Mouse (Mus musculus) hindbrain, embryonic 14.5 days (tissue): ENCODE measurements around the gene Elf1. TPM values are rescaled to one million over a fixed set of nuclear protein-coding genes. Genes with fewer than 3 reads are reported as not detected.
"Not testable (repeated sequence)": the region's sequence is repeated elsewhere in the genome, so short reads cannot be mapped to it uniquely, and the experiment has no call there.

Experiments used
- ATAC-seq: fragments of 200-750 bp; cut with Nextera tagmentation; 2 replicates; pipeline ENCODE4 v1.8.0; 2017; ENCODE audit warnings: moderate number of reproducible peaks, mild to moderate bottlenecking, moderate TSS enrichment, moderate library complexity; ENCODE audit not compliant: low FRiP score
- DNase-seq: peaks from one replicate; pipeline ENCODE4 v3.0.0-alpha.2; 2015; ENCODE audit warnings: low spot score
- H3K27ac ChIP-seq: fragments of 300-500 bp; sonication (generic); 2 replicates; pipeline ENCODE4 v1.5.1; 2014; ENCODE audit warnings: mild to moderate bottlenecking, moderate library complexity
- H3K27me3 ChIP-seq: fragments of 300-500 bp; sonication (generic); 2 replicates; pipeline ENCODE4 v1.6.1; 2014; ENCODE audit warnings: mild to moderate bottlenecking, low read length, mixed read lengths; ENCODE audit not compliant: control insufficient read depth, insufficient read depth
- H3K36me3 ChIP-seq: fragments of 300-500 bp; sonication (generic); replicated peaks from 2 replicates; pipeline ENCODE4 v1.6.1; 2014; ENCODE audit not compliant: control insufficient read depth, insufficient read depth
- H3K4me1 ChIP-seq: fragments of 300-500 bp; sonication (generic); replicated peaks from 2 replicates; pipeline ENCODE4 v1.6.1; 2014; ENCODE audit warnings: antibody characterized with exemption, low read length, mixed read lengths; ENCODE audit not compliant: control insufficient read depth, insufficient read depth
- H3K4me2 ChIP-seq: fragments of 300-500 bp; sonication (generic); replicated peaks from 2 replicates; pipeline ENCODE4 v1.6.1; 2014; ENCODE audit warnings: mild to moderate bottlenecking, moderate library complexity
- H3K4me3 ChIP-seq: fragments of 300-500 bp; sonication (generic); replicated peaks from 2 replicates; pipeline ENCODE4 v1.5.1; 2014; ENCODE audit warnings: mild to moderate bottlenecking, low read length
- H3K9ac ChIP-seq: fragments of 300-500 bp; sonication (generic); 2 replicates; pipeline ENCODE4 v1.6.1; 2014
- H3K9me3 ChIP-seq: fragments of 300-500 bp; sonication (generic); 2 replicates; pipeline ENCODE4 v1.6.1; 2016; ENCODE audit warnings: low read length; ENCODE audit not compliant: control insufficient read depth
- WGBS: fragments of 180-500 bp; shearing (Covaris S2); extraction: QIAGEN DNeasy Blood & Tissue Kit; methylation state at CpG from one replicate; pipeline ENCODE4 v1.1.7; 2014; 5-methylcytosine and 5-hydroxymethylcytosine counted together
- polyA plus RNA-seq: library from polyadenylated mRNA; unstranded; fragments of >200 nt; fragmentation: Nextera tagmentation; extraction: Ambion mirVana; gene quantifications from 2 replicates; pipeline ENCODE4 v1.2.1, GENCODE M21; 2014

Gene Elf1
- polyA plus RNA-seq, 1 experiment from 2014 or later = 3.8 TPM

DNA sequence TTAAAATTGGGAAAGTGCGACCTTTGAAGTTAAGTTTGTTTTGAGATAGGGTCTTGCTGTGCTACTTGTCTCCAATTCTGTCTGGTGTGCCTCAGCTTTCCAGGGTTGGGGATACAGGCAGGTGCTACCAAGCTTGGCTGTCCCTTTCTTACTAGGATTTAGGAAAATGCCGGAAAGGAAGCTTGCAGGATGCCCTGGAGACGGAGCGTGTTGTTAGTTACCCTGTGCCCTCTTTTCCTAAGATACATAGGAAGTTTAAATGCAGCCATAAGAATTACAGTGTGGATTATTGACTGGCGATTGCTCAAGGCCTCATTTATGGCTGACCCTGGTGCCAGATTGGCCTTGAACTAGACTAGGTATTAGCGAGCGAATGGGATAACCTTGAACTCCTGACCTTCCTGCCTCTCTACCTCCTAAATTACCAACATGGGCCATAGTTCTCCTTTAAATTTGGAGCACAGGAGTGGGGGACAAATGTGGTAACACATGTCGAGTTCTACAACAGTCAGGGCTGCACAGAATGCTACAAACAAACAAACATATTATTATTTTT is 36.3 kb downstream of the Elf1 start:
- 92% methylated on average over 8 of the region's 8 CpGs for WGBS
- DNase-seq (no peak), ATAC-seq (no peak)
- Histone ChIP-seq H3K36me3 (no peaks in the 10 kb centered on the region), H3K4me2 (no peak overlapping the region), H3K9ac (no peak overlapping the region), H3K27ac (no peak overlapping the region), H3K27me3 (no peaks in the 10 kb centered on the region), H3K9me3 (no peaks in the 10 kb centered on the region), H3K4me3 (no peak overlapping the region), H3K4me1 (no peaks in the 10 kb centered on the region)

DNA sequence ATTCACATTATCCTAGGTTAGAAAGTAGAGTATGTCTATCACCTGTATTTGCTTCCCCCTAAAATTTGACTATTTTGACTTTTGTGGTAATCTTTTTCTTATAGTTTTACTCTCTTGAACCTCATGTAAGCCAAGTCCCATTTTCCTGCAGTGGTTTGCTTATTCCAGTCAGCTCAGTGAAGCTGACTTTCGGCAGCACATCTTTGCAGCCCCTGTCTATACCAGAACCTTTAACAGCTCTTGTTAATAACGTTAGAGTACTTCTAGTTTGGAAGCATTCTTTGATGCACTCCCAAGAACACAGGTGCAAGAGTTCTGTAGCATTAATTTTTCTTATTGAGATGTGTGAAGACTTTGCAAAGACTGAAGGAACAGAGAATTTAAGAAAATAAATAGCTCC is 37.1 kb downstream of the Elf1 start:
- DNase-seq (no peak), ATAC-seq (no peak)
- no peaks in the 10 kb centered on the region for H3K27me3 ChIP-seq
- H3K4me1 ChIP-seq = no peaks in the 10 kb centered on the region
- no peak overlapping the region for H3K4me2 ChIP-seq
- no peak overlapping the region for H3K27ac ChIP-seq
- WGBS = 82% methylated on average over 2 of the region's 2 CpGs
- H3K9ac ChIP-seq = no peak overlapping the region
- no peak overlapping the region for H3K4me3 ChIP-seq
- no peaks in the 10 kb centered on the region for H3K9me3 ChIP-seq
- no peaks in the 10 kb centered on the region for H3K36me3 ChIP-seq

GRCm38 (mm10) chr14:79518761-79519662 is 38.0 kb downstream of the Elf1 start:
- Histone ChIP-seq H3K4me2 (no peak overlapping the region), H3K36me3 (no peaks in the 10 kb centered on the region), H3K4me3 (no peak overlapping the region), H3K9me3 (no peaks in the 10 kb centered on the region), H3K4me1 (no peaks in the 10 kb centered on the region), H3K27ac (no peak overlapping the region), H3K27me3 (no peaks in the 10 kb centered on the region), H3K9ac (no peak overlapping the region)
- WGBS = 78% methylated on average over 19 of the region's 19 CpGs
- no peak for ATAC-seq
- DNase-seq = no peak

- Histone ChIP-seq H3K4me2 (no peak overlapping the region), H3K36me3 (no peaks in the 10 kb centered on the region), H3K9ac (no peak overlapping the region), H3K9me3 (no peaks in the 10 kb centered on the region), H3K4me1 (no peaks in the 10 kb centered on the region), H3K27ac (no peak overlapping the region), H3K4me3 (no peak overlapping the region), H3K27me3 (no peaks in the 10 kb centered on the region)
- DNase-seq (no peak), ATAC-seq (no peak)
- WGBS = 69% methylated on average over 1 of the region's 1 CpGs
These were observed 38.6 kb downstream of the Elf1 start for GRCm38 (mm10) chr14:79519663-79519975.

GRCm38 (mm10) chr14:79520612-79521011 is 39.6 kb downstream of the Elf1 start:
- ATAC-seq (no peak), DNase-seq (no peak)
- Histone ChIP-seq H3K9me3 (no peaks in the 10 kb centered on the region), H3K36me3 (no peaks in the 10 kb centered on the region), H3K4me2 (no peak overlapping the region), H3K4me1 (no peaks in the 10 kb centered on the region), H3K9ac (no peak overlapping the region), H3K4me3 (no peak overlapping the region), H3K27ac (no peak overlapping the region), H3K27me3 (no peaks in the 10 kb centered on the region)

GRCm38 (mm10) chr14:79521056-79521455 is 40.1 kb downstream of the Elf1 start:
- DNase-seq (no peak), ATAC-seq (no peak)
- Histone ChIP-seq H3K27me3 (no peaks in the 10 kb centered on the region), H3K36me3 (no peaks in the 10 kb centered on the region), H3K9me3 (no peaks in the 10 kb centered on the region), H3K4me1 (no peaks in the 10 kb centered on the region), H3K27ac (no peak overlapping the region), H3K4me3 (no peak overlapping the region), H3K4me2 (no peak overlapping the region), H3K9ac (no peak overlapping the region)
- whole genome bisulfite sequencing = 90% methylated on average over 1 of the region's 1 CpGs

- no peaks in the 10 kb centered on the region for H3K4me1 ChIP-seq
- no peak overlapping the region for H3K27ac ChIP-seq
- H3K9me3 ChIP-seq = no peaks in the 10 kb centered on the region
- H3K4me3 ChIP-seq = no peak overlapping the region
- no peaks in the 10 kb centered on the region for H3K36me3 ChIP-seq
- WGBS = 77% methylated on average over 6 of the region's 6 CpGs
- DNase-seq (no peak), ATAC-seq (no peak)
- H3K9ac ChIP-seq = no peak overlapping the region
- H3K27me3 ChIP-seq = no peaks in the 10 kb centered on the region
- no peak overlapping the region for H3K4me2 ChIP-seq
These were observed 40.6 kb downstream of the Elf1 start for GRCm38 (mm10) chr14:79521471-79522117.

DNA sequence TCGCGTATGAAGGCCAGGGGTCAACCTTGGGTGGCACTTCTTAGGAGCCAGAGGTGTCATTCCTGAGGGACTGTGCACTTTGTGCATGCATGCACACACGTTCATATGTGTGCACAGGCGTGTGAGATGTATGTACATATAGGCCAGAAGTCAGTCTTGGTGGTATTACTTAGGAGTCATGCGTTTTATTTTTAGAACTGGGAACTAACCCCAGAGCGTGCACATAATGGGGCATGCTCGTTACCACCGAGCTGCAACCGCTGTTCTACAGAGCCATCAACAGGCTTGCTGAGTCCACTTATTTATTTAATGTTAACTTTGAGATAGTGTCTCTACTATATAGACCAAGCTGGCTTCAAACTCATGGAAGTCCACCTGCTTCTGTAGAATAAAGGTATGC is 41.4 kb downstream of the Elf1 start:
- H3K9ac ChIP-seq = no peak overlapping the region
- no peak overlapping the region for H3K27ac ChIP-seq
- no peak overlapping the region for H3K4me2 ChIP-seq
- ATAC-seq (no peak), DNase-seq (no peak)
- H3K9me3 ChIP-seq = no peaks in the 10 kb centered on the region
- H3K27me3 ChIP-seq = no peaks in the 10 kb centered on the region
- H3K4me3 ChIP-seq = no peak overlapping the region
- whole genome bisulfite sequencing = 93% methylated on average over 9 of the region's 9 CpGs
- H3K4me1 ChIP-seq = no peaks in the 10 kb centered on the region
- no peaks in the 10 kb centered on the region for H3K36me3 ChIP-seq

GRCm38 (mm10) chr14:79526106-79526505 is 45.1 kb downstream of the Elf1 start:
- not testable (repeated sequence) for H3K36me3 ChIP-seq, H3K4me3 ChIP-seq, H3K4me1 ChIP-seq, H3K27ac ChIP-seq, H3K9me3 ChIP-seq, H3K27me3 ChIP-seq, DNase-seq, H3K9ac ChIP-seq, H3K4me2 ChIP-seq, ATAC-seq
- WGBS = 93% methylated on average over 12 of the region's 12 CpGs
